ENCODE assay signal across 29 mouse cellular contexts in the genomic region with DNA sequence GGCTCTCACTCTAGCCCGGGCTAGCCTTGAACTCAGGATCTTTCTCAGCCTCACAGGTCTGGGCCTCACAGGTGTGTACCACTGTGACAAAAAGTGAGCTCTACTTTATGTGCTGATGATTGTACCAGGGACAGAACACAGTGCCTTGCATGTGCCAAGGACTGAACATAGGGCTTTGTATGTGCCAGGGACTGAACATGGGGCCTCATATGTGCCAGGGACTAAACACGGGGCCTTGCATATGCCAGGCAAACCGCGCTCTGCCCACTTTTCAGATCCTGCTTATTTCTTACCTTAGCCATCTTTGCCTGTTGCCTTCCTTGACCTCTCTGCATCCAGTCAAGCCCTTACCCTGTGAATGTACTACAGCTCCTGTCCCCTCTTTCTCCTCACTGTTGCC. TPM values are rescaled to one million over a fixed set of nuclear protein-coding genes. Genes with fewer than 3 reads are reported as not detected.
DNase-seq lines count a peak whose midpoint lies in the region; ATAC-seq and TF ChIP-seq lines count a peak whose summit lies in the region.
"Had no signal": no experiment of that assay in that cellular context is flagged by ENCODE, and none has a peak within 500 bp of the region (broad histone marks: within the 10 kb centered on the region; RNA-seq: fewer than 3 reads in every experiment).

No protein-coding gene starts in this region.

- peak; percentile 22 to 43 for DNase-seq in cerebellum, postnatal 10 days
- DNase-seq in cerebellum, adult 11 months, result no peak
- no peak for DNase-seq in layer of hippocampus, adult 2 months (ENCODE audit: low spot score in 2 of 2)
- no peak for DNase-seq in layer of hippocampus, adult 11-12 months (ENCODE audit: low spot score)
- no peak for DNase-seq in liver, postnatal 0 days
- DNase-seq in left cerebral cortex, adult 2 months (ENCODE audit: extremely low spot score in 1 of 2, low spot score in 2 of 2), result no peak
- DNase-seq in forebrain, embryonic 10.5 days (ENCODE audit: extremely low spot score, low spot score), result no peak
- DNase-seq: adrenal gland, postnatal 14 days; embryo, embryonic 11 days; gastrocnemius, postnatal 14 days; heart, postnatal 10 days; kidney, adult 9 months; kidney, postnatal 10 days; lung, adult 2 months; lung, postnatal 10 days; midbrain, embryonic 14.5 days; right cerebral cortex, postnatal 25 days; thymus, postnatal 25 days had no signal

- no peak for TF ChIP-seq EP300 in liver, postnatal 0 days (IDR thresholded peaks at IDR 0.05; ENCODE audit: low read depth)

- peaks cover 95% of the 10 kb centered on the region for H3K36me3 ChIP-seq in liver, embryonic 12.5 days
- H3K36me3 ChIP-seq in liver, postnatal 0 days (replicated peaks; ENCODE audit: insufficient read depth, low read length), result peaks cover 80% of the 10 kb centered on the region
- peaks cover 94% of the 10 kb centered on the region for H3K36me3 ChIP-seq in forebrain, embryonic 10.5 days (replicated peaks)

- intact Hi-C loops in left cerebral cortex, adult 2 months (cut with DNase I), result no loop called here

- H3K9me3 ChIP-seq in liver, embryonic 12.5 days (replicated peaks), result no peaks in the 10 kb centered on the region
- H3K9me3 ChIP-seq in liver, postnatal 0 days (ENCODE audit: low read length), result no peaks in the 10 kb centered on the region
- no peaks in the 10 kb centered on the region for H3K9me3 ChIP-seq in forebrain, embryonic 10.5 days
- H3K9me3 ChIP-seq: embryonic facial prominence, embryonic 13.5 days; forebrain, embryonic 13.5 days; limb, embryonic 13.5 days; neural tube, embryonic 15.5 days had no signal

- H3K27me3 ChIP-seq in liver, embryonic 12.5 days (replicated peaks), result no peaks in the 10 kb centered on the region
- H3K27me3 ChIP-seq in liver, postnatal 0 days (ENCODE audit: insufficient read depth, low read length), result no peaks in the 10 kb centered on the region
- no peaks in the 10 kb centered on the region for H3K27me3 ChIP-seq in forebrain, embryonic 10.5 days (ENCODE audit: poor library complexity, severe bottlenecking)
- H3K27me3 ChIP-seq: embryonic facial prominence, embryonic 13.5 days; forebrain, embryonic 13.5 days; limb, embryonic 13.5 days; neural tube, embryonic 15.5 days had no signal

- WGBS in liver, embryonic 12.5 days (ENCODE audit: insufficient replicate concordance), result 92% methylated on average over 4 of the region's 4 CpGs
- 88% methylated on average over 4 of the region's 4 CpGs for WGBS in liver, postnatal 0 days (ENCODE audit: insufficient replicate concordance)
- WGBS in forebrain, embryonic 10.5 days, result 96% methylated on average over 4 of the region's 4 CpGs

- peaks cover 76% of the 10 kb centered on the region for H3K4me1 ChIP-seq in liver, embryonic 12.5 days
- H3K4me1 ChIP-seq in liver, postnatal 0 days (ENCODE audit: insufficient read depth), result peaks cover 47% of the 10 kb centered on the region
- no peaks in the 10 kb centered on the region for H3K4me1 ChIP-seq in forebrain, embryonic 10.5 days
- H3K4me1 ChIP-seq: embryonic facial prominence, embryonic 13.5 days; forebrain, embryonic 13.5 days; limb, embryonic 13.5 days; neural tube, embryonic 15.5 days had no signal

- peak overlapping the region; percentile 56 for H3K4me2 ChIP-seq in liver, embryonic 12.5 days
- no peak overlapping the region for H3K4me2 ChIP-seq in liver, postnatal 0 days (ENCODE audit: low read depth, low read length)
- H3K4me2 ChIP-seq: embryonic facial prominence, embryonic 13.5 days; forebrain, embryonic 13.5 days; heart, embryonic 11.5 days; limb, embryonic 13.5 days; neural tube, embryonic 15.5 days had no signal

- no peak for TF ChIP-seq CTCF in layer of hippocampus, adult 2 months (conservative IDR thresholded peaks at IDR 0.05)
- TF ChIP-seq CTCF in liver, postnatal 0 days (IDR thresholded peaks at IDR 0.05; ENCODE audit: low read depth), result no peak
- TF ChIP-seq CTCF in left cerebral cortex, adult 2 months (IDR thresholded peaks at IDR 0.05), result no peak

- H3K4me3 ChIP-seq in layer of hippocampus, adult 2 months, result no peak overlapping the region
- no peak overlapping the region for H3K4me3 ChIP-seq in liver, embryonic 12.5 days
- H3K4me3 ChIP-seq in liver, postnatal 0 days (ENCODE audit: low read depth, low read length), result no peak overlapping the region
- no peak overlapping the region for H3K4me3 ChIP-seq in left cerebral cortex, adult 2 months
- H3K4me3 ChIP-seq in forebrain, embryonic 10.5 days, result no peak overlapping the region
- H3K4me3 ChIP-seq: embryonic facial prominence, embryonic 13.5 days; forebrain, embryonic 13.5 days; limb, embryonic 13.5 days; neural tube, embryonic 15.5 days had no signal

- ATAC-seq in liver, embryonic 12.5 days, result no peak
- ATAC-seq in liver, postnatal 0 days, result peak; percentile 1; the same call in 1 of the 2 replicates
- ATAC-seq: forebrain, embryonic 13.5 days had no signal

- H3K9ac ChIP-seq in liver, embryonic 12.5 days, result peak overlapping the region; percentile 62
- peak overlapping the region; percentile 55 for H3K9ac ChIP-seq in liver, postnatal 0 days (replicated peaks)
- H3K9ac ChIP-seq: embryonic facial prominence, embryonic 13.5 days; forebrain, embryonic 13.5 days; limb, embryonic 13.5 days; neural tube, embryonic 15.5 days had no signal

- peak overlapping the region; percentile 8; the same call in 1 of the 2 replicates for H3K27ac ChIP-seq in layer of hippocampus, adult 2 months
- H3K27ac ChIP-seq in liver, embryonic 12.5 days, result peak overlapping the region; percentile 95
- peak overlapping the region; percentile 73 for H3K27ac ChIP-seq in liver, postnatal 0 days (ENCODE audit: low read depth)
- H3K27ac ChIP-seq in left cerebral cortex, adult 2 months, result no peak overlapping the region
- no peak overlapping the region for H3K27ac ChIP-seq in forebrain, embryonic 10.5 days
- H3K27ac ChIP-seq: embryonic facial prominence, embryonic 13.5 days; forebrain, embryonic 13.5 days; limb, embryonic 13.5 days; macrophage; neural tube, embryonic 15.5 days had no signal

RNA-seq across cellular contexts. Expression of a gene that starts 7.7 kb away (rescaled TPM):
- total RNA-seq in layer of hippocampus, adult 2 months (2021), result 1 to 10 TPM in 1 of 2 experiments, under 1 TPM in 1; 0.76 to 1.6 TPM
- 669 and 687 TPM in 2 replicates for polyA plus RNA-seq in liver, embryonic 12.5 days (2016; fragmentation: Nextera tagmentation; extraction: Ambion mirVana)
- 243 and 277 TPM in 2 replicates for polyA plus RNA-seq in liver, postnatal 0 days (2015; fragmentation: Nextera tagmentation; extraction: Ambion mirVana)
- total RNA-seq in left cerebral cortex, adult 2 months (2021), result under 1 TPM in 1 of 2 experiments, not detected in 1; 0.36 TPM
- polyA plus RNA-seq in forebrain, embryonic 10.5 days (2016; fragmentation: Nextera tagmentation; extraction: Ambion mirVana), result 638 and 648 TPM in 2 replicates
- total RNA-seq: left cerebral cortex, adult 18-20 months had no signal

RNA-seq across cellular contexts. Expression of a gene that starts 16.2 kb away (rescaled TPM):
- 10 to 100 TPM; 40.4 to 41.2 TPM for total RNA-seq in layer of hippocampus, adult 2 months (2021)
- polyA plus RNA-seq in liver, embryonic 12.5 days (2016; fragmentation: Nextera tagmentation; extraction: Ambion mirVana), result 56.9 and 61.0 TPM in 2 replicates
- polyA plus RNA-seq in liver, postnatal 0 days (2015; fragmentation: Nextera tagmentation; extraction: Ambion mirVana), result 33.7 and 34.2 TPM in 2 replicates
- total RNA-seq in left cerebral cortex, adult 2 months (2021), result 10 to 100 TPM; 37.6 to 37.9 TPM
- 80.6 and 81.1 TPM in 2 replicates for polyA plus RNA-seq in forebrain, embryonic 10.5 days (2016; fragmentation: Nextera tagmentation; extraction: Ambion mirVana)

RNA-seq across cellular contexts. Expression of a gene that starts 16.2 kb away (rescaled TPM):
- total RNA-seq in layer of hippocampus, adult 2 months (2021), result 1 to 10 TPM in 1 of 2 experiments, under 1 TPM in 1; 0.64 to 1.3 TPM
- 0.48 and 0.93 TPM in 2 replicates for polyA plus RNA-seq in liver, embryonic 12.5 days (2016; fragmentation: Nextera tagmentation; extraction: Ambion mirVana)
- polyA plus RNA-seq in liver, postnatal 0 days (2015; fragmentation: Nextera tagmentation; extraction: Ambion mirVana), result 2.0 and 2.5 TPM in 2 replicates
- total RNA-seq in left cerebral cortex, adult 2 months (2021), result 1 to 10 TPM; 1.4 to 1.6 TPM
- polyA plus RNA-seq in forebrain, embryonic 10.5 days (2016; fragmentation: Nextera tagmentation; extraction: Ambion mirVana), result 0.61 and 1.0 TPM in 2 replicates
- total RNA-seq: gastrocnemius, postnatal 14 days; granulocyte monocyte progenitor cell, adult 5-6 weeks had no signal
- polyA plus RNA-seq: macrophage had no signal

RNA-seq across cellular contexts. Expression of a gene that starts 17.8 kb away (rescaled TPM):
- not detected for total RNA-seq in layer of hippocampus, adult 2 months (2021)
- 0.66 and 1.8 TPM in 2 replicates for polyA plus RNA-seq in liver, embryonic 12.5 days (2016; fragmentation: Nextera tagmentation; extraction: Ambion mirVana)
- polyA plus RNA-seq in liver, postnatal 0 days (2015; fragmentation: Nextera tagmentation; extraction: Ambion mirVana), result 6.5 and 127 TPM in 2 replicates
- total RNA-seq in left cerebral cortex, adult 2 months (2021), result 1 to 10 TPM in 1 of 2 experiments, not detected in 1; 1.1 TPM
- not detected in 2 replicates for polyA plus RNA-seq in forebrain, embryonic 10.5 days (2016; fragmentation: Nextera tagmentation; extraction: Ambion mirVana)
- total RNA-seq: granulocyte monocyte progenitor cell, adult 5-6 weeks; layer of hippocampus, postnatal 10 days; left cerebral cortex, postnatal 25 days had no signal
- polyA plus RNA-seq: forebrain, embryonic 13.5 days; macrophage; midbrain, embryonic 14.5 days had no signal

RNA-seq across cellular contexts. Expression of a gene that starts 23.7 kb away (rescaled TPM):
- total RNA-seq in layer of hippocampus, adult 2 months (2021), result 10 to 100 TPM; 39.8 TPM
- 5.5 TPM in 2 replicates for polyA plus RNA-seq in liver, embryonic 12.5 days (2016; fragmentation: Nextera tagmentation; extraction: Ambion mirVana)
- polyA plus RNA-seq in liver, postnatal 0 days (2015; fragmentation: Nextera tagmentation; extraction: Ambion mirVana), result 6.1 and 7.4 TPM in 2 replicates
- 10 to 100 TPM; 54.4 to 57.2 TPM for total RNA-seq in left cerebral cortex, adult 2 months (2021)
- polyA plus RNA-seq in forebrain, embryonic 10.5 days (2016; fragmentation: Nextera tagmentation; extraction: Ambion mirVana), result 10.4 and 11.0 TPM in 2 replicates

Comparison
In these comparisons a context has a peak if more than half of its experiments do, and no peak if none do; other contexts are left out.
1. DNase-seq: peak in cerebellum, postnatal 10 days (2 of 2); none in cerebellum, adult 11 months (single experiment), layer of hippocampus, adult 2 months (0 of 2), layer of hippocampus, adult 11-12 months (single experiment), liver, postnatal 0 days (single experiment), left cerebral cortex, adult 2 months (0 of 2) and forebrain, embryonic 10.5 days (single experiment).
2. H3K27ac ChIP-seq: peak in layer of hippocampus, adult 2 months (single experiment), liver, embryonic 12.5 days (single experiment) and liver, postnatal 0 days (single experiment); none in left cerebral cortex, adult 2 months (single experiment) and forebrain, embryonic 10.5 days (single experiment).